Mouse (Mus musculus): ENCODE measurements around the gene Trabd. TPM values are rescaled to one million over a fixed set of nuclear protein-coding genes. Genes with fewer than 3 reads are reported as not detected.

Trabd gene
- total RNA-seq, 2 experiments from 2014 or later = 22.7 to 26.2 TPM

- DNase-seq (ENCODE audit: low spot score in 2 of 2) = no peak
Observed at GRCm38 (mm10) chr15:89125351-89125750, 50.4 kb downstream of the Trabd start.

- no peak for DNase-seq (ENCODE audit: low spot score in 2 of 2)
Observed at GRCm38 (mm10) chr15:89126622-89127021, 51.7 kb downstream of the Trabd start.

GRCm38 (mm10) chr15:89127364-89127940 is 52.5 kb downstream of the Trabd start:
- no peak for DNase-seq (ENCODE audit: low spot score in 2 of 2)

GRCm38 (mm10) chr15:89128382-89129350 is 53.7 kb downstream of the Trabd start, which contains the start of gene Hdac10:
Gene Hdac10, minus strand, starts transcription at chr15:89128700.
- peak; percentile 83 to 86 for DNase-seq (ENCODE audit: low spot score in 2 of 2)

- DNase-seq (ENCODE audit: low spot score in 2 of 2) = no peak
Observed at GRCm38 (mm10) chr15:89130245-89130644, 55.3 kb downstream of the Trabd start.

- no peak for DNase-seq (ENCODE audit: low spot score in 2 of 2)
Observed at GRCm38 (mm10) chr15:89131316-89131715, 56.4 kb downstream of the Trabd start.

Other genes with a start within 250 kb of the Trabd start
- 10 to 100 TPM; 35.7 to 39.5 TPM for gene Pim3, start 212.9 kb upstream of the Trabd start, total RNA-seq (2021)
- gene Ttll8, start 120.7 kb upstream of the Trabd start, total RNA-seq (2021) = 1 to 10 TPM; 3.1 to 3.5 TPM
- 100 to 1,000 TPM; 138 to 141 TPM for gene Mlc1, start 96.1 kb upstream of the Trabd start, total RNA-seq (2021)
- gene Mov10l1, start 92.2 kb upstream of the Trabd start, total RNA-seq (2021) = not detected
- 100 to 1,000 TPM; 119 to 121 TPM for gene Panx2, start 15.4 kb upstream of the Trabd start, total RNA-seq (2021)
- 10 to 100 TPM; 21.4 to 21.5 TPM for gene Selenoo, start 14.0 kb downstream of the Trabd start, total RNA-seq (2021)
- gene Tubgcp6, start 48.0 kb downstream of the Trabd start, total RNA-seq (2021) = 10 to 100 TPM; 26.5 to 30.0 TPM
- 10 to 100 TPM; 17.2 to 19.4 TPM for gene Hdac10, start 53.6 kb downstream of the Trabd start, total RNA-seq (2021)
- 1 to 10 TPM; 4.0 to 5.5 TPM for gene Mapk12, start 65.6 kb downstream of the Trabd start, total RNA-seq (2021)
- gene Mapk11, start 74.5 kb downstream of the Trabd start, total RNA-seq (2021) = 10 to 100 TPM; 18.4 to 25.3 TPM
- gene Plxnb2, start 105.7 kb downstream of the Trabd start, total RNA-seq (2021) = 10 to 100 TPM; 65.4 to 78.2 TPM
- gene Dennd6b, start 121.4 kb downstream of the Trabd start, total RNA-seq (2021) = 10 to 100 TPM; 33.1 to 37.5 TPM
- 100 to 1,000 TPM; 159 to 174 TPM for gene Ppp6r2, start 136.4 kb downstream of the Trabd start, total RNA-seq (2021)
- 100 to 1,000 TPM; 215 to 259 TPM for gene Sbf1, start 240.2 kb downstream of the Trabd start, total RNA-seq (2021)
- not detected for gene Adm2, start 247.6 kb downstream of the Trabd start, total RNA-seq (2021)

Measured in layer of hippocampus, postnatal 10 days (tissue).